Mouse (Mus musculus) CH12.LX (cell line): ENCODE results near the gene Olfr348.

Source experiments
- CTCF ChIP-seq, 2 experiments: IDR thresholded peaks in 1 of 2; conservative IDR thresholded peaks in 1 of 2; 2 replicates each; pipeline ENCODE4 v1.5.1; 2011 to 2012; ENCODE audit warnings: low read depth in 2 of 2, low read length in 2 of 2, improper control_type of control experiment in 1 of 2, inconsistent platforms in 1 of 2, mild to moderate bottlenecking in 1 of 2, moderate library complexity in 1 of 2
- E2F4 ChIP-seq: IDR thresholded peaks from 2 replicates; pipeline ENCODE4 v1.6.1; 2011; ENCODE audit warnings: low read depth, low read length, improper control_type of control experiment; ENCODE audit not compliant: insufficient replicate concordance
- EP300 ChIP-seq: IDR thresholded peaks from 2 replicates; pipeline ENCODE4 v1.6.1; 2011; ENCODE audit warnings: low read length, improper control_type of control experiment
- ETS1 ChIP-seq: conservative IDR thresholded peaks from 2 replicates; pipeline ENCODE4 v1.6.1; 2012; ENCODE audit warnings: low read depth, mild to moderate bottlenecking, inconsistent platforms, low read length, improper control_type of control experiment, moderate library complexity
- GABPA ChIP-seq: IDR thresholded peaks from 2 replicates; pipeline ENCODE4 v1.6.1; 2012; ENCODE audit warnings: low read depth, low read length, improper control_type of control experiment, inconsistent platforms; ENCODE audit not compliant: insufficient replicate concordance
- JUND ChIP-seq: conservative IDR thresholded peaks from 2 replicates; pipeline ENCODE4 v1.6.1; 2011; ENCODE audit warnings: low read depth, low read length, improper control_type of control experiment
- MAX ChIP-seq: IDR thresholded peaks from 2 replicates; pipeline ENCODE4 v1.6.1; 2011; ENCODE audit warnings: low read length, improper control_type of control experiment
- MAZ ChIP-seq: IDR thresholded peaks from 2 replicates; pipeline ENCODE4 v1.6.1; 2012; ENCODE audit warnings: low read depth, mild to moderate bottlenecking, inconsistent platforms, low read length, improper control_type of control experiment, moderate library complexity
- POLR2A ChIP-seq: IDR thresholded peaks from 2 replicates; pipeline ENCODE4 v1.6.1; 2011; ENCODE audit warnings: low read depth, mild to moderate bottlenecking, improper control_type of control experiment, low read length
- TCF12 ChIP-seq: IDR thresholded peaks from 2 replicates; pipeline ENCODE4 v1.6.1; 2014; ENCODE audit warnings: low read depth, mild to moderate bottlenecking, inconsistent platforms, low read length, improper control_type of control experiment
- UBTF ChIP-seq: IDR thresholded peaks from 2 replicates; pipeline ENCODE4 v1.6.1; 2012; ENCODE audit warnings: low read depth, mild to moderate bottlenecking, inconsistent platforms, low read length, improper control_type of control experiment, moderate library complexity
- USF2 ChIP-seq: conservative IDR thresholded peaks from 2 replicates; pipeline ENCODE4 v1.6.1; 2011; ENCODE audit warnings: low read depth, low read length, improper control_type of control experiment
- ZC3H11A ChIP-seq: IDR thresholded peaks from 2 replicates; pipeline ENCODE4 v1.6.1; 2012; ENCODE audit warnings: low read depth, mild to moderate bottlenecking, inconsistent platforms, low read length, improper control_type of control experiment
- ZNF384 ChIP-seq: IDR thresholded peaks from 2 replicates; pipeline ENCODE4 v1.6.1; 2012; ENCODE audit warnings: low read depth, low read length, improper control_type of control experiment, inconsistent platforms

- TF ChIP-seq MAX, result no peak
- no peak for TF ChIP-seq TCF12
- no peak for TF ChIP-seq CTCF (conservative IDR thresholded peaks at IDR 0.05 in 1 of 2, IDR thresholded peaks at IDR 0.05 in 1 of 2; ENCODE audit: low read depth in 2 of 2, low read length in 2 of 2)
- TF ChIP-seq USF2, result no peak
- no peak for TF ChIP-seq EP300
- no peak for TF ChIP-seq GABPA
- no peak for TF ChIP-seq ZC3H11A
- no peak for TF ChIP-seq ZNF384
- no peak for TF ChIP-seq POLR2A
- TF ChIP-seq UBTF, result no peak
- no peak for TF ChIP-seq JUND
- TF ChIP-seq MAZ, result no peak
- TF ChIP-seq ETS1, result no peak
- TF ChIP-seq E2F4, result no peak
These were observed at the start of gene Olfr348 for GRCm38 (mm10) chr2:36783976-36784375.
